Mouse (Mus musculus) midbrain, embryonic 16.5 days (tissue): ENCODE measurements around the gene C730034F03Rik. TPM values are rescaled to one million over a fixed set of nuclear protein-coding genes. Genes with fewer than 3 reads are reported as not detected.

ENCODE experiments used
- ATAC-seq: fragments of 200-750 bp; cut with Nextera tagmentation; 2 replicates; pipeline ENCODE4 v1.8.0; 2017; ENCODE audit warnings: moderate TSS enrichment
- H3K27ac ChIP-seq: fragments of 300-500 bp; sonication (generic); 2 replicates; pipeline ENCODE4 v1.5.1; 2014; ENCODE audit warnings: mild to moderate bottlenecking, low read length, mixed read lengths
- H3K27me3 ChIP-seq: fragments of 300-500 bp; sonication (generic); 2 replicates; pipeline ENCODE4 v1.6.1; 2014; ENCODE audit warnings: low read depth, low read length, mixed read lengths; ENCODE audit not compliant: control insufficient read depth, insufficient read depth
- H3K36me3 ChIP-seq: fragments of 300-500 bp; sonication (generic); 2 replicates; pipeline ENCODE4 v1.6.1; 2014; ENCODE audit warnings: mild to moderate bottlenecking, low read length, moderate library complexity, mixed read lengths; ENCODE audit not compliant: control insufficient read depth, insufficient read depth
- H3K4me1 ChIP-seq: fragments of 300-500 bp; sonication (generic); 2 replicates; pipeline ENCODE4 v1.6.1; 2014; ENCODE audit warnings: mild to moderate bottlenecking, low read length, mixed read lengths; ENCODE audit not compliant: control insufficient read depth, insufficient read depth
- H3K4me2 ChIP-seq: fragments of 300-500 bp; sonication (generic); 2 replicates; pipeline ENCODE4 v1.6.1; 2014; ENCODE audit warnings: mild to moderate bottlenecking, low read length, mixed read lengths
- H3K4me3 ChIP-seq: fragments of 300-500 bp; sonication (generic); 2 replicates; pipeline ENCODE4 v1.5.1; 2014; ENCODE audit warnings: low read depth, mild to moderate bottlenecking, low read length, moderate library complexity, mixed read lengths
- H3K9ac ChIP-seq: fragments of 300-500 bp; sonication (generic); 2 replicates; pipeline ENCODE4 v1.6.1; 2014; ENCODE audit warnings: low read depth, low read length, mixed read lengths
- H3K9me3 ChIP-seq: fragments of 300-500 bp; sonication (generic); replicated peaks from 2 replicates; pipeline ENCODE4 v1.6.1; 2014; ENCODE audit warnings: mild to moderate bottlenecking, low read length, mixed read lengths; ENCODE audit not compliant: control insufficient read depth, poor library complexity, severe bottlenecking
- WGBS: fragments of 180-500 bp; shearing (Covaris S2); extraction: QIAGEN DNeasy Blood & Tissue Kit; methylation state at CpG from one replicate; pipeline ENCODE4 v1.1.7; 2014; 5-methylcytosine and 5-hydroxymethylcytosine counted together
- polyA plus RNA-seq: library from polyadenylated mRNA; unstranded; fragments of >200 nt; fragmentation: Nextera tagmentation; extraction: Ambion mirVana; gene quantifications from 2 replicates; pipeline ENCODE4 v1.2.1, GENCODE M21; 2015

The C730034F03Rik gene
- polyA plus RNA-seq, 1 experiment from 2014 or later = 6.5 TPM

DNA sequence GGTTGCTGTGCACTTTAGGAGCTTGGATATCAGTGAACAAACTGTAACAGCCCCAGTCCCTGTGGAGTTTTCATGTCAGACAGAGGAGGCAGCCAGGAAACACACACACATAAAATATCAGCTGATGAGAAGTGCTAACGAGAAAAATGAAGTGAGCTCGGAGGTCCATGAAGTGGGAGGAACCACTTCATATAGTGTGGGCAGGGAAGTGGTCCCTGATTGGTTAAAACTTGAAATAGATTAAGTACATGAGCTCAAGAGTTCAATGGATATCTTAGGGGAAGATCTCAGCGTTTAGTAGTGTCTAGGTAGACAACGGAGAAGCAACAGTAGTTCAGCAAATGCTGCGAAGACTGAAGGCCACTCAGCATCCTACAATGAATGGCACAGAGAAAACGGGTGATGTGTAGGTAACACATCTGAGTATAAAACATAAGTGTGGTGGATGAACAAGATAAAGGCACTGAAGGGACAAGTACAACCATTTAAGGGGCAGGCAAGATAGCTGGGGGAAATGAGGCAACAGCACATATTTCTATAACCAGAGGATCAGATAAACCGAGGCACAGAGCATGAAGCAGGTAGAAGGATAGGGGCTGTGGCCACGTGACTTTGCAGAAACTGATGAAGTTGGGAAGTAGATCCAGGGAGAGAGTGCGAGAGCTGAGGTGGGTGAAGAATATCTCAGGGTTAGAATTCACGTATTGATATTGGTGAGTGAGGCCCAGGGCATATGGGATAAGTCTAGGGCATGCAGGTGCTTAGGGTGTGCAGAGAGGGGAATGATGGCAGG is 24.4 kb upstream of the C730034F03Rik start:
- H3K4me2 ChIP-seq = no peak overlapping the region
- H3K36me3 ChIP-seq = no peaks in the 10 kb centered on the region
- H3K4me1 ChIP-seq = no peaks in the 10 kb centered on the region
- H3K27me3 ChIP-seq = no peaks in the 10 kb centered on the region
- no peak overlapping the region for H3K27ac ChIP-seq
- H3K9ac ChIP-seq = no peak overlapping the region
- no peak overlapping the region for H3K4me3 ChIP-seq
- peaks cover 3% of the 10 kb centered on the region; the same call in 1 of the 2 replicates for H3K9me3 ChIP-seq
- no peak for ATAC-seq
- 87% methylated on average over 10 of the region's 10 CpGs for WGBS

DNA sequence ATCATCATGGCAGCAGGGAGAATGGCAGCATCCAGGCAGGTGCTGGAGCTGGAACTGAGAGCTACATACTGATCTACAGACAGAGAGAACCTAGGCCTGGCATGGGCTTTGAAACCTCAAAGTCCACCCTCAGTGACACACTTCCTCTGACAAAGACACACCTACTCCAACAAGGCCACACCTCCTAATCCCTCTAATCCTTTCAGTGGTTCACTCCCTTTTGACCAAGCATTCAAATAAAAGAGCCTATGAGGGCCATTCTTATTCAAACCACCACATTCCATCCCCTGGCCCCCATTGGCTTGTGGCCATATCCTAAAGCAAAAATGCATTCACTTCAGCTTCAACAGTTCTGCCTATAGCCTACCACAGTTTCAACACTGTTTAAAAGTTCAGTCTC is 22.7 kb upstream of the C730034F03Rik start:
- H3K27ac ChIP-seq = no peak overlapping the region
- H3K4me3 ChIP-seq = no peak overlapping the region
- H3K4me2 ChIP-seq = no peak overlapping the region
- no peaks in the 10 kb centered on the region for H3K27me3 ChIP-seq
- H3K36me3 ChIP-seq = no peaks in the 10 kb centered on the region
- H3K9me3 ChIP-seq = peaks cover 3% of the 10 kb centered on the region; the same call in 1 of the 2 replicates
- ATAC-seq = no peak
- H3K9ac ChIP-seq = no peak overlapping the region
- H3K4me1 ChIP-seq = no peaks in the 10 kb centered on the region

DNA sequence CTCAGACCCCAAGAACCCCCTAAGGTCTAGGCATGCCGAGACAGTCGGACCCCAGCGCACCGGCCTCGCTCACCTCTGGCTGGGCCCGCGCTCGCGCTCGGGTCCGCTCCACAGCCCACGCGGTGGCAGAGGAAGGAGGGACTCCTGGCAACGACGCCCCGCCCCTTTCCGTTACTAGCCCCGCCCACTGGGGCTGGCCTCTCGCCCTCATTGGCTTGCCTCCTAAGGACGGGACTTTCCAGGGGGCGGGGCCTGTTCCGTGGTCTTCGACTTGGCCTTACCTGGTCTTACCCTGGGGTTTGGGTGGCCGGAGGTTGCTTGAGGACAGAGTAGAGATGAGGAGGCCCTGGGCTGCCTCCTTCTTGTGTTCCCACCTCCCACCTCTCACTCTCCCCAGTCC is 19.3 kb upstream of the C730034F03Rik start, which contains the start of gene Syce3:
Gene Syce3 (minus strand): TSS at position 386 of the 400 bp plus-strand sequence.
- no peaks in the 10 kb centered on the region for H3K27me3 ChIP-seq
- H3K36me3 ChIP-seq = no peaks in the 10 kb centered on the region
- 91% methylated on average over 24 of the region's 24 CpGs for WGBS
- ATAC-seq = no peak
- H3K4me3 ChIP-seq = no peak within 1 kb of the TSS
- no peak within 1 kb of the TSS for H3K9ac ChIP-seq
- no peaks in the 10 kb centered on the region for H3K4me1 ChIP-seq
- H3K9me3 ChIP-seq = peaks cover 3% of the 10 kb centered on the region; the same call in 1 of the 2 replicates
- no peak within 1 kb of the TSS for H3K4me2 ChIP-seq
- no peak within 1 kb of the TSS for H3K27ac ChIP-seq

DNA sequence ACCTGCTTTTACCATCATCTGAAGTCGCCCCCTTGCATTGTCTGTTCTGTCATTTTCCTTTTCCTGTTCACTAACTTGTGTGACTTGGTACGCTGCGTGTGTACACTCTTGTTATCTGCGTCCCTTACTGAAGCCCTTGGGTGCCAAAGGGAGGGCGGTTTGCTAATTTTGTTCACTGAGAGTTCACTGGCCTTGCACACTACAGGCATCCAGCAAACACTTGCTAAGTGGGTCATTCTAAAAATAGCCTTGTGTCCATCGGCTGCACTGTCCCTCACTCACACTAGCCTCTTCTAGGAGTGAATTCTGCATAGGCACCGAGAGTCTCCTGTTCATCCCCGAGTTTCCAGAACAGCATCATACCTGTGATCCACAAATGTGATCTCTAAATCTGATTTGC is 14.1 kb upstream of the C730034F03Rik start:
- ATAC-seq = no peak
- H3K9me3 ChIP-seq = no peaks in the 10 kb centered on the region
- no peaks in the 10 kb centered on the region for H3K27me3 ChIP-seq
- H3K9ac ChIP-seq = no peak overlapping the region
- no peak overlapping the region for H3K4me2 ChIP-seq
- no peak overlapping the region for H3K4me3 ChIP-seq
- H3K36me3 ChIP-seq = peaks cover 9% of the 10 kb centered on the region; the same call in 1 of the 2 replicates
- 90% methylated on average over 8 of the region's 8 CpGs for WGBS
- no peaks in the 10 kb centered on the region for H3K4me1 ChIP-seq
- H3K27ac ChIP-seq = no peak overlapping the region

DNA sequence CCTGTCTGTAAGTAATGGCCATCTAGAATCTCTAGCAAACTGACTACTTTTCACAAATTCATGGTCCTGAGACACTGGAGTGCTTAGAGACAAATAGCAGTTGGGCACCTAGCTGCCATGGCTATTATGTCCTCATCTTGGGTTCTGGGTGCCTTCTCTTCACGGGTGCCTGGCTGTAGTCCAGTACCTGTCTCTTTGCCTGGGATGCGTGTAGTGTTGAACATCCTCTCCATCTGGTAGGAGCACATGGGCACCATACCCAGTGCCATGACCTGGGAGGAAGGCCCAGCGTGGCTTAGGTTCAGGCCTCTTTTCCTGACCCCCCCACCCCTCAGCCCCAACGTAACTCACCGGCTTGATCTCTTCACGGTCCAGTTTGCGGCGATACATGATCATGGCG is 7.5 kb upstream of the C730034F03Rik start:
- no peaks in the 10 kb centered on the region for H3K4me1 ChIP-seq
- H3K27me3 ChIP-seq = no peaks in the 10 kb centered on the region
- H3K4me3 ChIP-seq = no peak overlapping the region
- 93% methylated on average over 9 of the region's 9 CpGs for WGBS
- H3K36me3 ChIP-seq = peaks cover 24% of the 10 kb centered on the region
- H3K4me2 ChIP-seq = no peak overlapping the region
- no peak for ATAC-seq
- no peak overlapping the region for H3K9ac ChIP-seq
- H3K27ac ChIP-seq = no peak overlapping the region
- H3K9me3 ChIP-seq = no peaks in the 10 kb centered on the region

DNA sequence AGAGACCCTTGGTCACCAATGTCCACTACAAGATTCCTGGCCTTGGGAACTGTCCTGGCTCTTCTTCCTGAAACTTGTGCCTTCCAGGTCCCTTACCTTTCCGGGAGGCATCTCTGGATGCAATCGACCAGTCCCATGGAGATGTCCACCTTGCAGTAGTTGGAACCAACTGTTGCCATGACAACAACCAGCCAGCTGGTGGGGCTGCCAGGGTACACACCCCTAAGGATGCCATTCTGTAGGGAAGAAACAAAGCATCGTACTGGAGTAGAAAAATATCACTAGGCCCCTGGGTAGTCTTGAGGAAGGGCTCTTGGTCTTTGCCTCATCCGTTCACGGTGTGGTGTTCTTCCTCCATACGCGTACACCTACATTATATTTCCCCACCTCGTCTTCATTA is 4.8 kb upstream of the C730034F03Rik start:
- no peak for ATAC-seq

DNA sequence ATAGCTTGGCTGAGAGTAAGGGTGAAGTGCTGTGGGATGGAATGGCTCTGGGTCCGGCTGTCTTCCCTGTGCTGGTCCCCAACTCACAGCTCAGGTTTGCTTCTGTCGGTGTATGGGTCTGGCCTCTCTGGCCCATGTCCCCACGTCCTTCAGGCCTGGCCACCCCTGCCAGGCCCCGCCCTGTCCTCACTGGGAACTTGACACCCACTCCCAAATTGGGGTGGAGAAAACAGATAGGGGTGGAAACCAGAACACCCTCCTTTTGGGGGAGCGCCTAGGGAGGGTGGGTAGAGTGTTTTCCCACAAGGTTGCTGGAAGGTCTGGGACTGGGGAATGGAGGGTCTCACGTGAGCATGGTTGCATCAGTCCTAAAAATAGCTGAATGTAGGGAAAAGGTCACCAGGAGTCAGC is 3.7 kb upstream of the C730034F03Rik start, which contains the start of gene Cpt1b:
Gene Cpt1b (minus strand): TSS at position 153 of the 411 bp plus-strand sequence.
- H3K4me1 ChIP-seq = peaks cover 9% of the 10 kb centered on the region
- no peaks in the 10 kb centered on the region for H3K27me3 ChIP-seq
- H3K27ac ChIP-seq = no peak within 1 kb of the TSS
- ATAC-seq = no peak
- no peak within 1 kb of the TSS for H3K9ac ChIP-seq
- H3K4me3 ChIP-seq = no peak within 1 kb of the TSS
- no peaks in the 10 kb centered on the region for H3K9me3 ChIP-seq
- no peak within 1 kb of the TSS for H3K4me2 ChIP-seq
- 46% methylated on average over 6 of the region's 6 CpGs for WGBS
- H3K36me3 ChIP-seq = peaks cover 17% of the 10 kb centered on the region

More for the DNA sequence above, 4.8 kb upstream of the C730034F03Rik start:
- H3K9ac ChIP-seq = no peak overlapping the region
- H3K9me3 ChIP-seq = no peaks in the 10 kb centered on the region
- no peak overlapping the region for H3K4me3 ChIP-seq
- WGBS = 83% methylated on average over 8 of the region's 8 CpGs
- H3K27me3 ChIP-seq = no peaks in the 10 kb centered on the region
- H3K36me3 ChIP-seq = peaks cover 20% of the 10 kb centered on the region
- H3K4me2 ChIP-seq = no peak overlapping the region
- H3K27ac ChIP-seq = no peak overlapping the region
- H3K4me1 ChIP-seq = peaks cover 9% of the 10 kb centered on the region

DNA sequence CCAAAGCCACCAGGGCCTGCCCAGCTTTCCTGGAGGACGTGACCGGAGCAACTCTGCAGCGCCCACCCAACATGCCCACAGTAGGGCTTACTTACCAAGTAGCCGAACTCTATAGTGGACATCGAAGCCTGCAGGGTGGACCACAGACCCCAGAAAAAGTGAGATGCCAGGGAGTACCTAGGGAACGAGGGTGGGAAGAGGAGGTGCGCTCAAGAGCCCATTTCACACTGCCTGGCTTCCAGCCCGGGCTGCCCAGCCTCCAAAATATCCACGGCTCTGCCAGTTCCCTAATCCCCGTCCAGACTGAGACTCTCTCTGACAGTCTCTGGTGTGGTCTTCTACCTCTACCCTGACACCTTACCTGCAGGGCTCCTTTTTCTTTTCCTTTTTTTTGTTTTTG is 2.7 kb upstream of the C730034F03Rik start:
- WGBS = 89% methylated on average over 10 of the region's 10 CpGs
- Histone ChIP-seq H3K9ac (no peak overlapping the region), H3K4me2 (no peak overlapping the region), H3K4me1 (peaks cover 11% of the 10 kb centered on the region), H3K27me3 (no peaks in the 10 kb centered on the region), H3K27ac (no peak overlapping the region), H3K36me3 (peaks cover 15% of the 10 kb centered on the region), H3K4me3 (no peak overlapping the region), H3K9me3 (no peaks in the 10 kb centered on the region)
- ATAC-seq = no peak

DNA sequence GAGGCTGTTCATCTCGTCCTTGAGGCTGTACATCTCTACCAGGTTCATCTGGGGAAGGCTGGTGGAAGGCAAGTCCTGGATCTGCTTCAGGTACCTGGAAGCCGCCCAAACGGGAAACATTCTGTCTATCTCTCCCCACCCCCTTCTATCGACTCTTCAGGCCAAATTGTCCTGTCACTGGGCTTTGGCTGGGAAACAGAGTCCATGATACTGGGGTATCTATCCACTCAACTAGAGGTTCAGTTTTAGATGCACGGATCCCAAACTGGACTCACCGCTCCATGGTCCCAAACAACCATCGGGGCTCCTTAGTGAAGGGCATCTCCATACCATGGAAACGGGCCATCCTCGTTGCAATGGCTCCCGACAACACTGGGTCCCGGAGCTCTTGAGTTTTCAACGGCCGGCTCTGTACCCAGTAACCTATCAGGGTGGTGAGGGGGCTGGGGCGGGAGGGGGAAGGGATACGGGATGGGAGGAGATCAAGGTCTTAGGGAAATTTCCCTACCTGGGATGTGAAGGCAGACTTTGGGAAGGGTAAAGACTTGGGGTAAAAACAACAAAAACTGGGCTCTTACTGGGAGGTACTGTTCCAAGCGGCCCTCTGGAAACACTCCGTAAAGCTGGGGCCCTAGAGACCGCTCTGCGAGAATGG is 1.1 kb upstream of the C730034F03Rik start:
- WGBS = 83% methylated on average over 19 of the region's 19 CpGs
- no peak for ATAC-seq

More for the DNA sequence above, 1.1 kb upstream of the C730034F03Rik start:
- peak overlapping the region; percentile 78 for H3K9ac ChIP-seq
- peak overlapping the region; percentile 81 for H3K4me3 ChIP-seq
- peaks cover 11% of the 10 kb centered on the region for H3K4me1 ChIP-seq
- no peak overlapping the region for H3K27ac ChIP-seq
- no peaks in the 10 kb centered on the region for H3K9me3 ChIP-seq
- peaks cover 13% of the 10 kb centered on the region for H3K36me3 ChIP-seq
- peak overlapping the region; percentile 93 for H3K4me2 ChIP-seq
- no peaks in the 10 kb centered on the region for H3K27me3 ChIP-seq
